Comparison of ENCODE assay signal across 8 mouse cellular contexts in genomic region chr19:55895317-55895716, GRCm38 (mm10).
DNase-seq lines count a peak whose midpoint lies in the region; ATAC-seq and TF ChIP-seq lines count a peak whose summit lies in the region.

No protein-coding gene starts in this region.

- DNase-seq in cerebellum, postnatal 10 days = peak; percentile 82 to 86
- no peak for DNase-seq in cerebellum, adult 11-12 months
- peak; percentile 28 for DNase-seq in brain, adult 2 months (ENCODE audit: low read depth, low spot score)
- DNase-seq in forebrain, postnatal 0 days = peak; percentile 63
- peak; percentile 75 for DNase-seq in limb, embryonic 11.5 days (ENCODE audit: low spot score)
- peak; percentile 97 for DNase-seq in midbrain, embryonic 11.5 days (ENCODE audit: low spot score, missing footprints)

- peak overlapping the region; percentile 44 for H3K4me2 ChIP-seq in forebrain, postnatal 0 days (ENCODE audit: low read depth)
- H3K4me2 ChIP-seq in hindbrain, embryonic 15.5 days = peak overlapping the region; percentile 56
- H3K4me2 ChIP-seq in limb, embryonic 11.5 days (ENCODE audit: low read depth, severe bottlenecking) = peak overlapping the region; percentile 56
- H3K4me2 ChIP-seq in midbrain, embryonic 11.5 days = peak overlapping the region; percentile 51
- H3K4me2 ChIP-seq in stomach, embryonic 14.5 days (replicated peaks; ENCODE audit: low read depth, low read length) = peak overlapping the region; percentile 82

- no peaks in the 10 kb centered on the region for H3K9me3 ChIP-seq in forebrain, postnatal 0 days (ENCODE audit: low read length)
- no peaks in the 10 kb centered on the region for H3K9me3 ChIP-seq in hindbrain, embryonic 15.5 days
- no peaks in the 10 kb centered on the region for H3K9me3 ChIP-seq in limb, embryonic 11.5 days (ENCODE audit: control insufficient read depth, low read length)
- H3K9me3 ChIP-seq in midbrain, embryonic 11.5 days (ENCODE audit: control insufficient read depth, low read length) = no peaks in the 10 kb centered on the region
- no peaks in the 10 kb centered on the region for H3K9me3 ChIP-seq in stomach, embryonic 14.5 days (ENCODE audit: control insufficient read depth, low read depth, low read length)

- TF ChIP-seq CTCF in forebrain, postnatal 0 days (IDR thresholded peaks at IDR 0.05; ENCODE audit: low read depth) = peak; percentile 69

- H3K4me3 ChIP-seq in forebrain, postnatal 0 days (ENCODE audit: low read depth, low read length) = peak overlapping the region; percentile 25
- peak overlapping the region; percentile 30 for H3K4me3 ChIP-seq in hindbrain, embryonic 15.5 days
- H3K4me3 ChIP-seq in limb, embryonic 11.5 days (ENCODE audit: low read depth, low read length) = peak overlapping the region; percentile 24; the same call in 1 of the 2 replicates
- H3K4me3 ChIP-seq in midbrain, embryonic 11.5 days (ENCODE audit: low read depth, low read length) = peak overlapping the region; percentile 42
- H3K4me3 ChIP-seq in stomach, embryonic 14.5 days (ENCODE audit: low read depth, low read length) = peak overlapping the region; percentile 24

- H3K4me1 ChIP-seq in forebrain, postnatal 0 days (ENCODE audit: insufficient read depth) = no peaks in the 10 kb centered on the region
- peaks cover 10% of the 10 kb centered on the region for H3K4me1 ChIP-seq in hindbrain, embryonic 15.5 days (replicated peaks)
- peaks cover 48% of the 10 kb centered on the region for H3K4me1 ChIP-seq in limb, embryonic 11.5 days (ENCODE audit: control insufficient read depth, insufficient read depth, low read length)
- peaks cover 45% of the 10 kb centered on the region for H3K4me1 ChIP-seq in midbrain, embryonic 11.5 days (ENCODE audit: control insufficient read depth, insufficient read depth, low read length)
- peaks cover 40% of the 10 kb centered on the region for H3K4me1 ChIP-seq in stomach, embryonic 14.5 days (ENCODE audit: control insufficient read depth, insufficient read depth, low read length)

- peaks cover 58% of the 10 kb centered on the region for H3K27me3 ChIP-seq in forebrain, postnatal 0 days (ENCODE audit: insufficient read depth, low read length)
- H3K27me3 ChIP-seq in hindbrain, embryonic 15.5 days = peaks cover 51% of the 10 kb centered on the region
- no peaks in the 10 kb centered on the region for H3K27me3 ChIP-seq in limb, embryonic 11.5 days (ENCODE audit: control insufficient read depth, insufficient read depth, low read length)
- H3K27me3 ChIP-seq in midbrain, embryonic 11.5 days (ENCODE audit: control insufficient read depth, insufficient read depth, low read length) = no peaks in the 10 kb centered on the region; the same call in none of the 2 replicates
- no peaks in the 10 kb centered on the region for H3K27me3 ChIP-seq in stomach, embryonic 14.5 days (ENCODE audit: control insufficient read depth, insufficient read depth, low read length)

- no peaks in the 10 kb centered on the region for H3K36me3 ChIP-seq in forebrain, postnatal 0 days (ENCODE audit: insufficient read depth)
- no peaks in the 10 kb centered on the region for H3K36me3 ChIP-seq in hindbrain, embryonic 15.5 days
- no peaks in the 10 kb centered on the region for H3K36me3 ChIP-seq in limb, embryonic 11.5 days (ENCODE audit: control insufficient read depth, insufficient read depth, low read length)
- H3K36me3 ChIP-seq in midbrain, embryonic 11.5 days (ENCODE audit: control insufficient read depth, insufficient read depth, low read length) = no peaks in the 10 kb centered on the region
- no peaks in the 10 kb centered on the region for H3K36me3 ChIP-seq in stomach, embryonic 14.5 days (ENCODE audit: control insufficient read depth, insufficient read depth, low read length)

- 1% methylated on average over 27 of the region's 27 CpGs for WGBS in forebrain, postnatal 0 days
- WGBS in hindbrain, embryonic 15.5 days = under 1% methylated on average over 27 of the region's 27 CpGs
- under 1% methylated on average over 27 of the region's 27 CpGs for WGBS in limb, embryonic 11.5 days
- WGBS in midbrain, embryonic 11.5 days = 1% methylated on average over 27 of the region's 27 CpGs
- under 1% methylated on average over 27 of the region's 27 CpGs for WGBS in stomach, embryonic 14.5 days

- peak; percentile 88 for ATAC-seq in forebrain, postnatal 0 days
- peak; percentile 82 for ATAC-seq in hindbrain, embryonic 15.5 days (ENCODE audit: low FRiP score, low read depth)
- ATAC-seq in limb, embryonic 11.5 days (ENCODE audit: insufficient number of reproducible peaks, low FRiP score, low TSS enrichment, low read depth) = peak; percentile 44; the same call in 1 of the 2 replicates
- ATAC-seq in midbrain, embryonic 11.5 days (ENCODE audit: low FRiP score) = peak; percentile 70
- ATAC-seq in stomach, embryonic 14.5 days (ENCODE audit: insufficient number of reproducible peaks, insufficient read depth, low FRiP score, low read depth) = peak; percentile 58; the same call in 1 of the 2 replicates

- H3K27ac ChIP-seq in forebrain, postnatal 0 days (ENCODE audit: low read depth, low read length) = no peak overlapping the region
- no peak overlapping the region for H3K27ac ChIP-seq in hindbrain, embryonic 15.5 days (replicated peaks)
- H3K27ac ChIP-seq in limb, embryonic 11.5 days (replicated peaks; ENCODE audit: low read depth, low read length) = 0 out of 2 replicates have a peak overlapping the region, but pooled peaks have one; percentile 26
- H3K27ac ChIP-seq in midbrain, embryonic 11.5 days (ENCODE audit: low read depth, low read length) = peak overlapping the region; percentile 90
- H3K27ac ChIP-seq in stomach, embryonic 14.5 days (ENCODE audit: low read length) = no peak overlapping the region

- H3K9ac ChIP-seq in forebrain, postnatal 0 days = peak overlapping the region; percentile 31; the same call in 1 of the 2 replicates
- peak overlapping the region; percentile 31; the same call in 1 of the 2 replicates for H3K9ac ChIP-seq in hindbrain, embryonic 15.5 days
- H3K9ac ChIP-seq in limb, embryonic 11.5 days (ENCODE audit: low read length) = peak overlapping the region; percentile 32; the same call in 1 of the 2 replicates
- peak overlapping the region; percentile 71 for H3K9ac ChIP-seq in midbrain, embryonic 11.5 days (ENCODE audit: low read length)
- H3K9ac ChIP-seq in stomach, embryonic 14.5 days (replicated peaks; ENCODE audit: low read depth, low read length) = no peak overlapping the region; the same call in 1 of the 2 replicates

Comparison
In these comparisons a context has a peak if more than half of its experiments do, and no peak if none do; other contexts are left out.
1. H3K27ac ChIP-seq: peak in limb, embryonic 11.5 days (single experiment) and midbrain, embryonic 11.5 days (single experiment); none in forebrain, postnatal 0 days (single experiment), hindbrain, embryonic 15.5 days (single experiment) and stomach, embryonic 14.5 days (single experiment).
2. Peak in every context shown above with its lines, with median percentiles within 50 percentile points of each other: ATAC-seq, H3K4me2 ChIP-seq and H3K4me3 ChIP-seq.